Mouse (Mus musculus): ENCODE results near the gene Uhrf2.

DNA sequence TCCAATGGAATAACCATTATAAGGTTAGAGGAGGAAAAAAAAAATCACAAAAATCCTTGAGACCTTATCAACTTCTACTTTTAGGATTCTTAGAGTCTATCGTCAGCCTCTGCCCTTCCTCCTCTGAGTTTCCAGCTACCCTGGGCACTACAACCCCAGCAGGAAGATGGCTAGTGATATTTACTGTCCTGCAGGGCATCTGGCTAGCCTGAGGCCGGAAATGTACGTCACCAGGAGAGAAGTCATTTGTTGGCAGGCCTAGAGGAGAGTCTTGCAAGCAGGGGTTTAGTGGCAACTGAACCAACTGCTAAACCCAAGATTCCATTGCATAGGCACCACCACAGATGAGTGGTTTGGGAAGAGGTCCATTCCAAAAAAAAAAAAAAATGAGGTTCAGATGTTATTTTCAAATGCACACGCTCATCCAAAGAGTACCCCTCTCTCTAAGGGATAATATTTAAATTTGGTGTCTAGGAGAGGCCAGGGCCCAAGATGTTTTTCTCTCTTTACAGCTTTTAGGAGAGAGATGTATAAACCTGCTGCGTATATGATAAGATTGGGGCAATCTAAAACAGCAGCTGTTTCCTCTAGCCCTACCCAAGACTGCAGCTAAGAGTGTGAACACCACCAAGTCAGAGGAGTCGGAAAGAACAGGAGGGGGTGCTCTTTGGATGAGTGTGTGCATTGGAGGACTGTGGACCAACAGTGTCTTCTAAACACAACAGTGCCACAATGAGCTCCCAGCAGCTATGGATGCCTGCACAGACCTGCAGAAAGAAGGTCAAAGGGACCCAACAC lies 74.9 kb downstream of the Uhrf2 start:
- TF ChIP-seq CTCF (IDR thresholded peaks at IDR 0.05; ENCODE audit: low read depth, low read length) (no peak), POLR2AphosphoS5 (IDR thresholded peaks at IDR 0.05; ENCODE audit: insufficient replicate concordance, low read depth, low read length) (no peak)
